Mouse (Mus musculus): ENCODE measurements at regions not wholly inside any gene's neighbourhood (a gene's known extent, or its start where the extent isn't known, plus 50 kb on each side); places are given as distances from the start of the nearest gene placed in this dataset.

DNA sequence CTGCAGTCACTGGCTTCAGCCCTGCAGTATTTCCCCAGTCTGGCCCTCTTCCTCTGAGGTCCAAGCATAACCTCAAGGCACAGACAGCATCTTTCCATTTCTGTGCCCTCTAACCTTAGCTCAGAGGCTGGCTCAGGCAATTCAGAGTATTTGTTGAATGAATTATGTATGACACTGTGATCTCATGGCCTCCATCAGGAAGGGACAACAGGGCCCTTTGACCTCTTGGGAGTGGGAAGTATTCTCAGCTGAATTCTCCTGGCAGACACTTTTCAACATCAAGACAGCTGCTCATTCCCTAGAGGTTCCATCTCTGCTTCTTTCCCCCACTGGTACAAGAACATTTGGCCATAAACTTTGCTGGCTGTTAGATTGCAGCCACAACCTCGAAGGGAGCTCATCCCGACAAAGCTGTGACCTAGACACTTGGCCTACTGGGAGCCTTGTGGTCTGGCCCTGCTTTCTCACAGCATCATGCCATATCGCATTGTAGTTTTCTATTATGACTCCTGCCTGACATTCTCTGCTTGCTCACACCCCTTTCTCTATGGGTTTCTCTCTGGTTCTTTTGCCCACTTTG, 150.2 kb downstream of the Dmrta2 start:
- no peak overlapping the region for H3K4me3 ChIP-seq (ENCODE audit: control insufficient read depth in 1 of 2, insufficient read depth in 1 of 2, low read depth in 1 of 2, low read length in 2 of 2)
- 80% methylated on average over 3 of the region's 3 CpGs for WGBS
- no peaks in the 10 kb centered on the region for H3K9me3 ChIP-seq (ENCODE audit: control insufficient read depth, low read length)
- no peaks in the 10 kb centered on the region for H3K4me1 ChIP-seq (ENCODE audit: control insufficient read depth in 2 of 2, insufficient read depth in 2 of 2, low read length in 2 of 2)
- no peak overlapping the region for H3K4me2 ChIP-seq (ENCODE audit: low read length)
- no peaks in the 10 kb centered on the region for H3K36me3 ChIP-seq (ENCODE audit: control insufficient read depth, insufficient read depth, low read length)
- no peak for ATAC-seq (ENCODE audit: insufficient number of reproducible peaks, insufficient read depth, low FRiP score, low read depth)
- H3K9ac ChIP-seq (ENCODE audit: low read length): no peak overlapping the region
- no peaks in the 10 kb centered on the region for H3K27me3 ChIP-seq (ENCODE audit: control insufficient read depth, insufficient read depth, low read length)
- no peak overlapping the region for H3K27ac ChIP-seq (replicated peaks in 1 of 2; ENCODE audit: control insufficient read depth in 1 of 2, insufficient read depth in 1 of 2, low read depth in 2 of 2, low read length in 2 of 2)

GRCm38 (mm10) chr4:110128918-110129317, 151.1 kb downstream of the Dmrta2 start:
- no peaks in the 10 kb centered on the region for H3K36me3 ChIP-seq (ENCODE audit: control insufficient read depth, insufficient read depth, low read length)
- no peak overlapping the region for H3K4me3 ChIP-seq (ENCODE audit: control insufficient read depth in 1 of 2, insufficient read depth in 1 of 2, low read depth in 1 of 2, low read length in 2 of 2)
- ATAC-seq (ENCODE audit: insufficient number of reproducible peaks, insufficient read depth, low FRiP score, low read depth): no peak
- no peaks in the 10 kb centered on the region for H3K9me3 ChIP-seq (ENCODE audit: control insufficient read depth, low read length)
- H3K27me3 ChIP-seq (ENCODE audit: control insufficient read depth, insufficient read depth, low read length): no peaks in the 10 kb centered on the region
- H3K4me2 ChIP-seq (ENCODE audit: low read length): no peak overlapping the region
- 6% methylated on average over 1 of the region's 1 CpGs for WGBS
- no peak overlapping the region for H3K27ac ChIP-seq (replicated peaks in 1 of 2; ENCODE audit: control insufficient read depth in 1 of 2, insufficient read depth in 1 of 2, low read depth in 2 of 2, low read length in 2 of 2)
- no peak overlapping the region for H3K9ac ChIP-seq (ENCODE audit: low read length)
- peaks cover 4 to 6% of the 10 kb centered on the region in 2 experiments; a peak in 3 of 4 replicates for H3K4me1 ChIP-seq (ENCODE audit: control insufficient read depth in 2 of 2, insufficient read depth in 2 of 2, low read length in 2 of 2)

GRCm38 (mm10) chr4:110129518-110129917, 151.7 kb downstream of the Dmrta2 start:
- no peak overlapping the region for H3K4me2 ChIP-seq (ENCODE audit: low read length)
- no peak overlapping the region for H3K4me3 ChIP-seq (ENCODE audit: control insufficient read depth in 1 of 2, insufficient read depth in 1 of 2, low read depth in 1 of 2, low read length in 2 of 2)
- H3K9ac ChIP-seq (ENCODE audit: low read length): no peak overlapping the region
- 64% methylated on average over 3 of the region's 3 CpGs for WGBS
- H3K36me3 ChIP-seq (ENCODE audit: control insufficient read depth, insufficient read depth, low read length): no peaks in the 10 kb centered on the region
- no peaks in the 10 kb centered on the region for H3K9me3 ChIP-seq (ENCODE audit: control insufficient read depth, low read length)
- H3K27me3 ChIP-seq (ENCODE audit: control insufficient read depth, insufficient read depth, low read length): no peaks in the 10 kb centered on the region
- ATAC-seq (ENCODE audit: insufficient number of reproducible peaks, insufficient read depth, low FRiP score, low read depth): no peak
- peaks cover 9 to 12% of the 10 kb centered on the region in 2 experiments for H3K4me1 ChIP-seq (ENCODE audit: control insufficient read depth in 2 of 2, insufficient read depth in 2 of 2, low read length in 2 of 2)
- H3K27ac ChIP-seq (replicated peaks in 1 of 2; ENCODE audit: control insufficient read depth in 1 of 2, insufficient read depth in 1 of 2, low read depth in 2 of 2, low read length in 2 of 2): no peak overlapping the region

DNA sequence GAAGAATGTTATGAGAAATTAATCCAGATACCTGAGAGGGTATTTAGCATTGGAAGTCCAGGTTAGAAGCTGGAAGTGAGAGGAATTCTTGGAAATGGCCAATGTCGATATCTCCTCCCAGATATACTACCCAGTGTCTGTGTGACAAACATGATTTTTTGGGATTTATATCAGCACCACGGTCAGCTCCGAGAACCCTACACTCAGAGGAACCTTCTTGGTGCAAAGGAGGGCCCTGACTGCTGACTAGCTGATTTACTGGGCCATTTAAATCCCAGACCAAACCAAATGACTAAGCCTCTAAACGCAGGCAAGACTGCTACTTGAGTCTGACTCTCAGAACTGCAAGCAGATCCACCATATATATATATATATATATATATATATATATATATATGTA, 154.2 kb downstream of the Dmrta2 start:
- Histone ChIP-seq H3K9ac (ENCODE audit: low read length) (no peak overlapping the region), H3K9me3 (ENCODE audit: control insufficient read depth, low read length) (no peaks in the 10 kb centered on the region), H3K27me3 (ENCODE audit: control insufficient read depth, insufficient read depth, low read length) (no peaks in the 10 kb centered on the region), H3K4me3 (ENCODE audit: control insufficient read depth in 1 of 2, insufficient read depth in 1 of 2, low read depth in 1 of 2, low read length in 2 of 2) (no peak overlapping the region), H3K4me1 (ENCODE audit: control insufficient read depth in 2 of 2, insufficient read depth in 2 of 2, low read length in 2 of 2) (peaks cover 9 to 12% of the 10 kb centered on the region in 2 experiments), H3K4me2 (ENCODE audit: low read length) (no peak overlapping the region), H3K36me3 (ENCODE audit: control insufficient read depth, insufficient read depth, low read length) (no peaks in the 10 kb centered on the region), H3K27ac (replicated peaks in 1 of 2; ENCODE audit: control insufficient read depth in 1 of 2, insufficient read depth in 1 of 2, low read depth in 2 of 2, low read length in 2 of 2) (no peak overlapping the region)
- WGBS: 41% methylated on average over 4 of the region's 4 CpGs
- ATAC-seq (ENCODE audit: insufficient number of reproducible peaks, insufficient read depth, low FRiP score, low read depth): no peak

DNA sequence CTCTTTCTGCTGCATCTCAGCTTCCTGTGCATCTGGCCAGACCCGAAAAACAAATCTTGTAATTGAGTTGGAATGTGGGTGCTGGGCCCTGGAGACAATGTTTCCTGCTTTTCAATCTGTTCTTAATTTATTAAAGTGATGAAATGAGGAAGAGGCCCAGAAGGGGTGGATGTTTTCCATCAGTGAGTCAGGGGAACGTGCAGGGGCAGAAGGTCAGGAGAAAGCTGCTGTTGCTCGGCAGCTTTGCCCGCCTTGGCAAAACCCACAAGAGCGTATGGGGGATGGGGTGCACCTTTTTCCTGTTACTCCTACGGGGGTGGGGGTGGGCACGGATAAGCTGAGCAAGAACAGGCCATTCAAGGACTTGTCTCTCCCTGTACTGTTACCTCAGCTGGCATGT, 156.2 kb downstream of the Dmrta2 start:
- ATAC-seq (ENCODE audit: insufficient number of reproducible peaks, insufficient read depth, low FRiP score, low read depth): no peak
- no peaks in the 10 kb centered on the region for H3K27me3 ChIP-seq (ENCODE audit: control insufficient read depth, insufficient read depth, low read length)
- no peak overlapping the region for H3K4me3 ChIP-seq (ENCODE audit: control insufficient read depth in 1 of 2, insufficient read depth in 1 of 2, low read depth in 1 of 2, low read length in 2 of 2)
- H3K4me2 ChIP-seq (ENCODE audit: low read length): no peak overlapping the region
- no peak overlapping the region for H3K9ac ChIP-seq (ENCODE audit: low read length)
- no peaks in the 10 kb centered on the region for H3K36me3 ChIP-seq (ENCODE audit: control insufficient read depth, insufficient read depth, low read length)
- H3K27ac ChIP-seq (replicated peaks in 1 of 2; ENCODE audit: control insufficient read depth in 1 of 2, insufficient read depth in 1 of 2, low read depth in 2 of 2, low read length in 2 of 2): no peak overlapping the region
- 28% methylated on average over 7 of the region's 7 CpGs for WGBS
- peaks cover 9 to 12% of the 10 kb centered on the region in 2 experiments for H3K4me1 ChIP-seq (ENCODE audit: control insufficient read depth in 2 of 2, insufficient read depth in 2 of 2, low read length in 2 of 2)
- no peaks in the 10 kb centered on the region for H3K9me3 ChIP-seq (ENCODE audit: control insufficient read depth, low read length)

- H3K27me3 ChIP-seq (ENCODE audit: control insufficient read depth, insufficient read depth, low read length): no peaks in the 10 kb centered on the region
- H3K9ac ChIP-seq (ENCODE audit: low read length): no peak overlapping the region
- no peaks in the 10 kb centered on the region for H3K36me3 ChIP-seq (ENCODE audit: control insufficient read depth, insufficient read depth, low read length)
- ATAC-seq (ENCODE audit: insufficient number of reproducible peaks, insufficient read depth, low FRiP score, low read depth): no peak
- 58% methylated on average over 1 of the region's 1 CpGs for WGBS
- H3K4me2 ChIP-seq (ENCODE audit: low read length): no peak overlapping the region
- H3K27ac ChIP-seq (replicated peaks in 1 of 2; ENCODE audit: control insufficient read depth in 1 of 2, insufficient read depth in 1 of 2, low read depth in 2 of 2, low read length in 2 of 2): no peak overlapping the region
- no peaks in the 10 kb centered on the region for H3K9me3 ChIP-seq (ENCODE audit: control insufficient read depth, low read length)
- H3K4me3 ChIP-seq (ENCODE audit: control insufficient read depth in 1 of 2, insufficient read depth in 1 of 2, low read depth in 1 of 2, low read length in 2 of 2): no peak overlapping the region
- H3K4me1 ChIP-seq (ENCODE audit: control insufficient read depth in 2 of 2, insufficient read depth in 2 of 2, low read length in 2 of 2): no peaks in the 10 kb centered on the region
Measured at GRCm38 (mm10) chr4:110145229-110145628, 167.4 kb downstream of the Dmrta2 start.

DNA sequence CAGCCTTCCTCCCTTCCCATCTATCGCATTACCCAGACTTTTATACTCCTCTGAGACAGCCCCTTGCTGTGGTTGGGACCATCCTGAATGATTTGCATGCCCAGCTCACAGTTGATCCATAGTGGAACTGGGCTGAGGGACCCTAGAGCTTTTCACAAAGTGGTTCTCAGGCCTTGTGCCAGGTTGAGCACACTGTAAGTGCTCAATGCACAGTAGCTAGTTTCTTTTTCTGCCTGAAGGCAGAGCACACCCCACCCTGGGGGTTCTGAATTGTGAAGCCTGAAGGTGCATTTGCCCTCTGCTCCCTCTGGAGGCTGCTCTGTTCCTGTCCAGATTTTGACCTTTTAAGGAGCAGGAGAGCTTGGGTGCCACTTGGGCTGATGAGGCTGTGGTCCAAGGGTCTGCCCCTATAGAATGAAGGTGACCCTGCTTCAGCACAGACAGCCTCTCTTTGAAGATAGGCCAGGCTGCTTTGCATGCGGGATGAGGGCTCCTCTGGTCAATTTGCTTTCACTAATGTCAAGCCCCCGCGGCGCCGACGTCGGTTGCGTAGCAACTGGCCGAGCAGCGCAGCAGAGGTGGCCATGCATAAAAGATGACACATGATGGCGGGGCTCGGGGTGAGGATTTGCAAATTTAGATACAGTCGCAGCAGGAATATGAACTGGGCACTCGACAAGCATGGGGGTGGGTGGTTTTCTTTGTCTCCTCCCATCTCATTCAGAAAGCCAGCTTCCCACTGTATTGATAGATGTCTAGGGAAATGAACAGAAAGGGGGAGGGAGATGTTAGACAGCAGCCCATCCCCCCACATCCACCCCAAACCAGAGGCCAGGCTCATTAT, 174.5 kb downstream of the Dmrta2 start:
- Histone ChIP-seq H3K9ac (ENCODE audit: low read length) (no peak overlapping the region), H3K4me3 (ENCODE audit: control insufficient read depth in 1 of 2, insufficient read depth in 1 of 2, low read depth in 1 of 2, low read length in 2 of 2) (no peak overlapping the region), H3K27me3 (ENCODE audit: control insufficient read depth, insufficient read depth, low read length) (no peaks in the 10 kb centered on the region), H3K4me1 (ENCODE audit: control insufficient read depth in 2 of 2, insufficient read depth in 2 of 2, low read length in 2 of 2) (no peaks in the 10 kb centered on the region), H3K27ac (replicated peaks in 1 of 2; ENCODE audit: control insufficient read depth in 1 of 2, insufficient read depth in 1 of 2, low read depth in 2 of 2, low read length in 2 of 2) (no peak overlapping the region), H3K9me3 (ENCODE audit: control insufficient read depth, low read length) (no peaks in the 10 kb centered on the region), H3K36me3 (ENCODE audit: control insufficient read depth, insufficient read depth, low read length) (no peaks in the 10 kb centered on the region), H3K4me2 (ENCODE audit: low read length) (peak overlapping the region; percentile 30)
- ATAC-seq (ENCODE audit: insufficient number of reproducible peaks, insufficient read depth, low FRiP score, low read depth): no peak
- 28% methylated on average over 15 of the region's 15 CpGs for WGBS
